Mouse (Mus musculus) liver, adult 2 months (tissue): ENCODE measurements around the gene Mogat1.

ENCODE experiments used
- CTCF ChIP-seq: fragments of 200-500 bp; IDR thresholded peaks from 2 replicates; pipeline ENCODE4 v1.5.1; 2011; ENCODE audit warnings: low read depth, low read length, control low read depth
- POLR2A ChIP-seq: fragments of 200-500 bp; IDR thresholded peaks from 2 replicates; pipeline ENCODE4 v1.6.1; 2011; ENCODE audit warnings: low read length, control low read depth; ENCODE audit not compliant: insufficient read depth; ENCODE audit errors: extremely low read depth

GRCm38 (mm10) chr1:78528356-78528755 lies 17.6 kb downstream of the Mogat1 start:
- TF ChIP-seq CTCF (no peak), POLR2A (no peak)
